In genomic region chr5:122048252-122048651, GRCm38 (mm10) we compare ENCODE assay signal across 9 mouse cellular contexts. TPM values are rescaled to one million over a fixed set of nuclear protein-coding genes. Genes with fewer than 3 reads are reported as not detected.
DNase-seq lines count a peak whose midpoint lies in the region; ATAC-seq and TF ChIP-seq lines count a peak whose summit lies in the region.
"Had no signal": no experiment of that assay in that cellular context is flagged by ENCODE, and none has a peak within 500 bp of the region (broad histone marks: within the 10 kb centered on the region; RNA-seq: fewer than 3 reads in every experiment).

No protein-coding gene starts in this region.

- intact Hi-C loops in gastrocnemius, postnatal 36 days (cut with DNase I): no loop called here

- H3K36me3 ChIP-seq in heart, embryonic 11.5 days (ENCODE audit: control insufficient read depth, insufficient read depth, low read length): no peaks in the 10 kb centered on the region
- no peaks in the 10 kb centered on the region for H3K36me3 ChIP-seq in ES-E14 (ENCODE audit: control insufficient read depth, insufficient read depth, low read length, poor library complexity, severe bottlenecking)
- H3K36me3 ChIP-seq in hindbrain, embryonic 10.5 days: no peaks in the 10 kb centered on the region
- H3K36me3 ChIP-seq in midbrain, embryonic 11.5 days (ENCODE audit: control insufficient read depth, insufficient read depth, low read length): no peaks in the 10 kb centered on the region

- no peak for DNase-seq in heart, adult 8-10 months (ENCODE audit: low spot score)
- DNase-seq in ES-E14 (ENCODE audit: low read depth, low spot score): no peak
- peak; percentile 44 for DNase-seq in hindbrain, embryonic 10.5 days (ENCODE audit: low spot score)
- peak; percentile 95 for DNase-seq in midbrain, embryonic 11.5 days (ENCODE audit: low spot score, missing footprints)
- no peak for DNase-seq in gastrocnemius, postnatal 36 days
- DNase-seq in ovary, postnatal 10 days (ENCODE audit: low spot score): no peak
- DNase-seq in adipocyte (ENCODE audit: low spot score): no peak
- DNase-seq: adrenal gland, postnatal 10 days had no signal

- peak overlapping the region; percentile 81 for H3K4me3 ChIP-seq in heart, embryonic 11.5 days (ENCODE audit: low read depth, low read length)
- H3K4me3 ChIP-seq in ES-E14 (ENCODE audit: insufficient read depth in 1 of 2, low read depth in 1 of 2, low read length in 2 of 2, poor library complexity in 1 of 2, severe bottlenecking in 1 of 2): peak overlapping the region; percentile 34 to 80; a peak in 3 of 4 replicates
- peak overlapping the region; percentile 78 for H3K4me3 ChIP-seq in hindbrain, embryonic 10.5 days
- H3K4me3 ChIP-seq in midbrain, embryonic 11.5 days (ENCODE audit: low read depth, low read length): peak overlapping the region; percentile 83

- no peaks in the 10 kb centered on the region for H3K9me3 ChIP-seq in heart, embryonic 11.5 days (replicated peaks; ENCODE audit: control insufficient read depth, low read length)
- H3K9me3 ChIP-seq in ES-E14 (ENCODE audit: control insufficient read depth, insufficient read depth, low read depth, low read length): no peaks in the 10 kb centered on the region
- H3K9me3 ChIP-seq in hindbrain, embryonic 10.5 days: no peaks in the 10 kb centered on the region
- H3K9me3 ChIP-seq in midbrain, embryonic 11.5 days (ENCODE audit: control insufficient read depth, low read length): no peaks in the 10 kb centered on the region

- H3K4me2 ChIP-seq in heart, embryonic 11.5 days: peak overlapping the region; percentile 90
- peak overlapping the region; percentile 91 for H3K4me2 ChIP-seq in midbrain, embryonic 11.5 days

- ATAC-seq in heart, embryonic 11.5 days (replicated peaks; ENCODE audit: insufficient number of reproducible peaks, low FRiP score, low TSS enrichment): no peak
- ATAC-seq in midbrain, embryonic 11.5 days (ENCODE audit: low FRiP score): peak; percentile 19; the same call in 1 of the 2 replicates

- in situ Hi-C loops in ES-E14 (cut with MboI; ENCODE audit: low sequenced_read_pairs in 2 of 2, unreplicated experiment in 2 of 2): no loop called here

- no peak overlapping the region for H3K27ac ChIP-seq in heart, embryonic 11.5 days (ENCODE audit: low read depth, low read length)
- no peak overlapping the region for H3K27ac ChIP-seq in ES-E14 (ENCODE audit: insufficient read depth, low read depth, low read length, poor library complexity, severe bottlenecking)
- H3K27ac ChIP-seq in hindbrain, embryonic 10.5 days: peak overlapping the region; percentile 95
- peak overlapping the region; percentile 72 for H3K27ac ChIP-seq in midbrain, embryonic 11.5 days (ENCODE audit: low read depth, low read length)

- 4% methylated on average over 20 of the region's 20 CpGs for WGBS in heart, embryonic 11.5 days (ENCODE audit: insufficient replicate concordance)
- 2% methylated on average over 20 of the region's 20 CpGs for WGBS in hindbrain, embryonic 10.5 days
- WGBS in midbrain, embryonic 11.5 days: 2% methylated on average over 20 of the region's 20 CpGs

- peaks cover 39% of the 10 kb centered on the region for H3K27me3 ChIP-seq in heart, embryonic 11.5 days (ENCODE audit: control insufficient read depth, insufficient read depth, low read length)
- peaks cover 75% of the 10 kb centered on the region for H3K27me3 ChIP-seq in hindbrain, embryonic 10.5 days (ENCODE audit: insufficient read depth, poor library complexity, severe bottlenecking)
- peaks cover 4% of the 10 kb centered on the region; the same call in 1 of the 2 replicates for H3K27me3 ChIP-seq in midbrain, embryonic 11.5 days (ENCODE audit: control insufficient read depth, insufficient read depth, low read length)

- no peak overlapping the region; the same call in 1 of the 2 replicates for H3K9ac ChIP-seq in heart, embryonic 11.5 days (ENCODE audit: low read depth, low read length)
- no peak overlapping the region for H3K9ac ChIP-seq in ES-E14 (ENCODE audit: insufficient read depth, low read depth, low read length, poor library complexity, severe bottlenecking)
- H3K9ac ChIP-seq in midbrain, embryonic 11.5 days (ENCODE audit: low read length): peak overlapping the region; percentile 91

- H3K4me1 ChIP-seq in heart, embryonic 11.5 days (ENCODE audit: control insufficient read depth, insufficient read depth, low read length): peaks cover 25% of the 10 kb centered on the region
- H3K4me1 ChIP-seq in ES-E14 (ENCODE audit: control insufficient read depth in 2 of 2, insufficient read depth in 2 of 2, low read length in 2 of 2, poor library complexity in 1 of 2): peaks cover 4 to 17% of the 10 kb centered on the region in 2 experiments; a peak in 3 of 4 replicates
- H3K4me1 ChIP-seq in hindbrain, embryonic 10.5 days (replicated peaks): peaks cover 53% of the 10 kb centered on the region
- peaks cover 38% of the 10 kb centered on the region for H3K4me1 ChIP-seq in midbrain, embryonic 11.5 days (ENCODE audit: control insufficient read depth, insufficient read depth, low read length)

TF ChIP-seq in ES-E14, 5 proteins besides CTCF, POLR2A, EP300 and RAD21:
- TF ChIP-seq HCFC1 (IDR thresholded peaks at IDR 0.05; ENCODE audit: borderline replicate concordance, insufficient read depth, low read length) (no peak), ZC3H11A (IDR thresholded peaks at IDR 0.05; ENCODE audit: borderline replicate concordance, low read depth, low read length) (no peak)

RNA-seq across cellular contexts. Expression of gene Cux2, which starts 1.6 kb away (rescaled TPM):
- polyA plus RNA-seq in heart, embryonic 11.5 days (2014; fragmentation: Nextera tagmentation; extraction: Ambion mirVana): 4.7 and 7.1 TPM in 2 replicates
- 10 to 100 TPM; 16.1 to 21.3 (median 20.0) TPM for total RNA-seq in heart, adult 8-10 months (2022)
- total RNA-seq in ES-E14 (2012; rRNA removed): 1.8 and 2.9 TPM in 2 replicates
- polyA plus RNA-seq in hindbrain, embryonic 10.5 days (2016; fragmentation: Nextera tagmentation; extraction: Ambion mirVana): 4.5 and 12.0 TPM in 2 replicates
- 11.1 and 12.6 TPM in 2 replicates for polyA plus RNA-seq in midbrain, embryonic 11.5 days (2014; fragmentation: Nextera tagmentation; extraction: Ambion mirVana)
- 1 to 10 TPM; 1.9 to 2.3 TPM for total RNA-seq in gastrocnemius, postnatal 36 days (2021)

RNA-seq across cellular contexts. Expression of gene Myl2, which starts 52.5 kb away (rescaled TPM):
- 6,790 and 6,847 TPM in 2 replicates for polyA plus RNA-seq in heart, embryonic 11.5 days (2014; fragmentation: Nextera tagmentation; extraction: Ambion mirVana)
- over 10,000 TPM; 21,987 to 25,864 (median 23,706) TPM for total RNA-seq in heart, adult 8-10 months (2022)
- 0.89 TPM in 1 of 2 replicates, not detected in the other for total RNA-seq in ES-E14 (2012; rRNA removed)
- polyA plus RNA-seq in hindbrain, embryonic 10.5 days (2016; fragmentation: Nextera tagmentation; extraction: Ambion mirVana): 0.59 and 1.4 TPM in 2 replicates
- 0.29 TPM in 1 of 2 replicates, not detected in the other for polyA plus RNA-seq in midbrain, embryonic 11.5 days (2014; fragmentation: Nextera tagmentation; extraction: Ambion mirVana)
- 1,000 to 10,000 TPM in 1 of 2 experiments, 100 to 1,000 TPM in 1; 404 to 1,700 TPM for total RNA-seq in gastrocnemius, postnatal 36 days (2021)

Comparison
In these comparisons a context has a peak if more than half of its experiments do, and no peak if none do; other contexts are left out.
1. H3K27ac ChIP-seq: peak in hindbrain, embryonic 10.5 days (single experiment) and midbrain, embryonic 11.5 days (single experiment); none in heart, embryonic 11.5 days (single experiment) and ES-E14 (single experiment).
2. DNase-seq: peak in hindbrain, embryonic 10.5 days (single experiment) and midbrain, embryonic 11.5 days (single experiment); none in heart, adult 8-10 months (single experiment), ES-E14 (single experiment), gastrocnemius, postnatal 36 days (0 of 2), ovary, postnatal 10 days (single experiment) and adipocyte (single experiment).
3. RNA of gene Myl2, which starts 52.5 kb away (total RNA-seq): 21,987 to 25,864 TPM in heart, adult 8-10 months and 404 to 1,700 TPM in gastrocnemius, postnatal 36 days; 0.89 TPM in ES-E14; every median in the first group is over 100 times any median in the second.
4. Peak in every context shown above with its lines, with median percentiles within 50 percentile points of each other: H3K4me3 ChIP-seq.